Mouse (Mus musculus) stomach, postnatal 0 days (tissue): ENCODE measurements around the gene Tex46. TPM values are rescaled to one million over a fixed set of nuclear protein-coding genes. Genes with fewer than 3 reads are reported as not detected.

Experiments used
- ATAC-seq: fragments of 200-750 bp; cut with Nextera tagmentation; 2 replicates; pipeline ENCODE4 v1.8.0; 2017; ENCODE audit not compliant: low FRiP score, low TSS enrichment
- DNase-seq: peaks from one replicate; pipeline ENCODE4 v3.0.0-alpha.2; 2016; ENCODE audit warnings: low spot score
- H3K27ac ChIP-seq: fragments of 300-500 bp; sonication (generic); replicated peaks from 2 replicates; pipeline ENCODE4 v1.5.1; 2014; ENCODE audit warnings: mild to moderate bottlenecking, control low read depth
- H3K27me3 ChIP-seq: fragments of 300-500 bp; sonication (generic); 2 replicates; pipeline ENCODE4 v1.6.1; 2014; ENCODE audit warnings: low read length; ENCODE audit not compliant: control insufficient read depth, insufficient read depth
- H3K36me3 ChIP-seq: fragments of 300-500 bp; sonication (generic); 2 replicates; pipeline ENCODE4 v1.6.1; 2014; ENCODE audit warnings: low read length, mixed read lengths; ENCODE audit not compliant: control insufficient read depth, insufficient read depth
- H3K4me1 ChIP-seq: fragments of 300-500 bp; sonication (generic); replicated peaks from 2 replicates; pipeline ENCODE4 v1.6.1; 2014; ENCODE audit warnings: antibody characterized with exemption; ENCODE audit not compliant: control insufficient read depth, insufficient read depth
- H3K4me2 ChIP-seq: fragments of 300-500 bp; sonication (generic); replicated peaks from 2 replicates; pipeline ENCODE4 v1.6.1; 2014; ENCODE audit warnings: low read depth, mild to moderate bottlenecking, control low read depth, moderate library complexity
- H3K4me3 ChIP-seq: fragments of 300-500 bp; sonication (generic); 2 replicates; pipeline ENCODE4 v1.5.1; 2014; ENCODE audit warnings: low read depth, low read length, control low read depth
- H3K9ac ChIP-seq: fragments of 300-500 bp; sonication (generic); 2 replicates; pipeline ENCODE4 v1.6.1; 2014; ENCODE audit warnings: mild to moderate bottlenecking, low read length, control low read depth, mixed read lengths
- H3K9me3 ChIP-seq: fragments of 300-500 bp; sonication (generic); 2 replicates; pipeline ENCODE4 v1.6.1; 2016; ENCODE audit warnings: low read length; ENCODE audit not compliant: control insufficient read depth
- CTCF ChIP-seq: IDR thresholded peaks from 2 replicates; pipeline ENCODE4 v1.5.1; 2016; ENCODE audit warnings: antibody characterized with exemption, low read depth, mild to moderate bottlenecking, moderate library complexity
- EP300 ChIP-seq: optimal IDR thresholded peaks from 2 replicates; pipeline ENCODE3; 2016; ENCODE audit warnings: antibody characterized with exemption
- WGBS: fragments of 180-500 bp; shearing (Covaris S2); extraction: QIAGEN DNeasy Blood & Tissue Kit; methylation state at CpG from one replicate; pipeline ENCODE4 v1.1.7; 2014; 5-methylcytosine and 5-hydroxymethylcytosine counted together
- microRNA-seq: library from miRNA; unstranded; fragments of <30 nt; microRNA quantifications from one replicate; pipeline ENCODE4, GENCODE M21; 2016
- polyA plus RNA-seq: library from polyadenylated mRNA; unstranded; fragments of >200 nt; fragmentation: Nextera tagmentation; extraction: Ambion mirVana; gene quantifications from 2 replicates; pipeline ENCODE4 v1.2.1, GENCODE M21; 2015

Tex46 gene
- polyA plus RNA-seq, 1 experiment from 2014 or later: not detected

- no peak overlapping the region for H3K27ac ChIP-seq
- TF ChIP-seq EP300: no peak
- no peak for TF ChIP-seq CTCF
- DNase-seq (no peak), ATAC-seq (no peak)
- WGBS: 73% methylated on average over 6 of the region's 6 CpGs
- H3K4me3 ChIP-seq: no peak overlapping the region
- H3K4me1 ChIP-seq: no peaks in the 10 kb centered on the region; the same call in 1 of the 2 replicates
- H3K4me2 ChIP-seq: no peak overlapping the region
- H3K9me3 ChIP-seq: no peaks in the 10 kb centered on the region
- peaks cover 3% of the 10 kb centered on the region for H3K36me3 ChIP-seq
- H3K9ac ChIP-seq: no peak overlapping the region
- H3K27me3 ChIP-seq: no peaks in the 10 kb centered on the region
Measured at GRCm38 (mm10) chr4:136653019-136653418, 42.8 kb downstream of the Tex46 start.

- no peak for TF ChIP-seq EP300
- no peak for TF ChIP-seq CTCF
- H3K27me3 ChIP-seq: no peaks in the 10 kb centered on the region
- peaks cover 3% of the 10 kb centered on the region for H3K36me3 ChIP-seq
- no peak overlapping the region for H3K9ac ChIP-seq
- 78% methylated on average over 10 of the region's 10 CpGs for WGBS
- no peak overlapping the region for H3K27ac ChIP-seq
- no peak overlapping the region for H3K4me2 ChIP-seq
- no peak overlapping the region for H3K4me3 ChIP-seq
- no peaks in the 10 kb centered on the region; the same call in 1 of the 2 replicates for H3K4me1 ChIP-seq
- H3K9me3 ChIP-seq: no peaks in the 10 kb centered on the region
- no peak for ATAC-seq
- no peak for DNase-seq
Measured at GRCm38 (mm10) chr4:136653692-136654234, 43.5 kb downstream of the Tex46 start.

- Histone ChIP-seq H3K4me1 (no peaks in the 10 kb centered on the region), H3K4me2 (no peak overlapping the region), H3K36me3 (peaks cover 5% of the 10 kb centered on the region), H3K9me3 (no peaks in the 10 kb centered on the region), H3K27me3 (no peaks in the 10 kb centered on the region), H3K27ac (no peak overlapping the region), H3K4me3 (no peak overlapping the region), H3K9ac (no peak overlapping the region)
- WGBS: 69% methylated on average over 3 of the region's 3 CpGs
- ATAC-seq (no peak), DNase-seq (no peak)
- TF ChIP-seq CTCF (no peak), EP300 (no peak)
Measured at GRCm38 (mm10) chr4:136657914-136658313, 47.7 kb downstream of the Tex46 start.

Small RNAs within 50 kb of the gene (microRNA-seq; reads per million reads assigned to microRNA genes)
- gene Gm22180: not detected

Other genes starting within 250 kb of the Tex46 start
- 0.06 and 0.34 TPM in 2 replicates for gene Htr1d, start 186.9 kb upstream of the Tex46 start, polyA plus RNA-seq
- gene 6030445D17Rik, start 148.2 kb upstream of the Tex46 start, polyA plus RNA-seq: 0.33 and 0.40 TPM in 2 replicates
- gene Luzp1, start 140.7 kb upstream of the Tex46 start, polyA plus RNA-seq: 54.6 and 67.8 TPM in 2 replicates
- gene Kdm1a, start 7.7 kb upstream of the Tex46 start, polyA plus RNA-seq: 13.8 and 15.1 TPM in 2 replicates
- gene Lactbl1, start 12.2 kb downstream of the Tex46 start, polyA plus RNA-seq: not detected in 2 replicates
- gene Ephb2, start 225.6 kb downstream of the Tex46 start, polyA plus RNA-seq: 2.3 and 2.5 TPM in 2 replicates